Mouse (Mus musculus) stomach, embryonic 16.5 days (tissue): ENCODE measurements around the gene G3bp2. TPM values are rescaled to one million over a fixed set of nuclear protein-coding genes. Genes with fewer than 3 reads are reported as not detected.

Experiments
- ATAC-seq: fragments of 200-750 bp; cut with Nextera tagmentation; 2 replicates; pipeline ENCODE4 v1.8.0; 2017; ENCODE audit warnings: moderate number of reproducible peaks, moderate TSS enrichment; ENCODE audit not compliant: insufficient read depth, low FRiP score
- H3K27ac ChIP-seq: fragments of 300-500 bp; sonication (generic); 2 replicates; pipeline ENCODE4 v1.5.1; 2014; ENCODE audit warnings: low read length
- H3K27me3 ChIP-seq: fragments of 300-500 bp; sonication (generic); 2 replicates; pipeline ENCODE4 v1.6.1; 2014; ENCODE audit warnings: low read length, control low read depth, mixed read lengths; ENCODE audit not compliant: control insufficient read depth, insufficient read depth
- H3K36me3 ChIP-seq: fragments of 300-500 bp; sonication (generic); 2 replicates; pipeline ENCODE4 v1.6.1; 2014; ENCODE audit warnings: low read length; ENCODE audit not compliant: control insufficient read depth, insufficient read depth
- H3K4me1 ChIP-seq: fragments of 300-500 bp; sonication (generic); 2 replicates; pipeline ENCODE4 v1.6.1; 2014; ENCODE audit warnings: low read length, control low read depth, mixed read lengths; ENCODE audit not compliant: control insufficient read depth, insufficient read depth
- H3K4me2 ChIP-seq: fragments of 300-500 bp; sonication (generic); 2 replicates; pipeline ENCODE4 v1.6.1; 2014; ENCODE audit warnings: low read depth, low read length, mixed read lengths
- H3K4me3 ChIP-seq: fragments of 300-500 bp; sonication (generic); replicated peaks from 2 replicates; pipeline ENCODE4 v1.5.1; 2014; ENCODE audit warnings: mild to moderate bottlenecking, low read length
- H3K9ac ChIP-seq: fragments of 300-500 bp; sonication (generic); 2 replicates; pipeline ENCODE4 v1.6.1; 2014; ENCODE audit warnings: low read length
- H3K9me3 ChIP-seq: fragments of 300-500 bp; sonication (generic); replicated peaks from 2 replicates; pipeline ENCODE4 v1.6.1; 2016; ENCODE audit warnings: low read length, control low read depth; ENCODE audit not compliant: control insufficient read depth
- WGBS: fragments of 180-500 bp; shearing (Covaris S2); extraction: QIAGEN DNeasy Blood & Tissue Kit; methylation state at CpG from one replicate; pipeline ENCODE4 v1.1.7; 2014; 5-methylcytosine and 5-hydroxymethylcytosine counted together
- polyA plus RNA-seq: library from polyadenylated mRNA; unstranded; fragments of >200 nt; fragmentation: Nextera tagmentation; extraction: Ambion mirVana; gene quantifications from 2 replicates; pipeline ENCODE4 v1.2.1, GENCODE M21; 2015

The G3bp2 gene
- polyA plus RNA-seq, 1 experiment from 2014 or later: 146 TPM

- Histone ChIP-seq H3K4me1 (peaks cover 10% of the 10 kb centered on the region), H3K36me3 (no peaks in the 10 kb centered on the region), H3K9ac (no peak overlapping the region), H3K4me3 (no peak overlapping the region), H3K27me3 (no peaks in the 10 kb centered on the region), H3K4me2 (no peak overlapping the region), H3K27ac (no peak overlapping the region), H3K9me3 (no peaks in the 10 kb centered on the region)
- ATAC-seq: no peak
- 80% methylated on average over 1 of the region's 1 CpGs for WGBS
Measured at GRCm38 (mm10) chr5:92076273-92076672, 7.2 kb downstream of the G3bp2 start.

- Histone ChIP-seq H3K4me2 (no peak overlapping the region), H3K4me3 (no peak overlapping the region), H3K9ac (no peak overlapping the region), H3K27me3 (no peaks in the 10 kb centered on the region), H3K4me1 (no peaks in the 10 kb centered on the region; the same call in 1 of the 2 replicates), H3K36me3 (peaks cover 4% of the 10 kb centered on the region; the same call in 1 of the 2 replicates), H3K27ac (no peak overlapping the region), H3K9me3 (no peaks in the 10 kb centered on the region)
- WGBS: 85% methylated on average over 14 of the region's 14 CpGs
- no peak for ATAC-seq
Measured at GRCm38 (mm10) chr5:92074061-92074460, 9.5 kb downstream of the G3bp2 start.

GRCm38 (mm10) chr5:92063192-92063591 is 20.3 kb downstream of the G3bp2 start:
- no peak overlapping the region for H3K4me3 ChIP-seq
- no peaks in the 10 kb centered on the region for H3K27me3 ChIP-seq
- peaks cover 32% of the 10 kb centered on the region; the same call in 1 of the 2 replicates for H3K36me3 ChIP-seq
- H3K4me1 ChIP-seq: no peaks in the 10 kb centered on the region
- 95% methylated on average over 2 of the region's 2 CpGs for WGBS
- no peak overlapping the region for H3K4me2 ChIP-seq
- no peaks in the 10 kb centered on the region for H3K9me3 ChIP-seq
- H3K27ac ChIP-seq: no peak overlapping the region
- no peak for ATAC-seq
- H3K9ac ChIP-seq: no peak overlapping the region

- no peak overlapping the region for H3K4me3 ChIP-seq
- ATAC-seq: no peak
- no peaks in the 10 kb centered on the region for H3K27me3 ChIP-seq
- 89% methylated on average over 6 of the region's 6 CpGs for WGBS
- no peak overlapping the region for H3K27ac ChIP-seq
- H3K9ac ChIP-seq: no peak overlapping the region
- H3K4me2 ChIP-seq: no peak overlapping the region
- 0 out of 2 replicates have a peak, but pooled peaks cover 7% of the 10 kb centered on the region for H3K36me3 ChIP-seq
- no peaks in the 10 kb centered on the region for H3K9me3 ChIP-seq
- no peaks in the 10 kb centered on the region for H3K4me1 ChIP-seq
Measured at GRCm38 (mm10) chr5:92052866-92053265, 30.7 kb downstream of the G3bp2 start.

GRCm38 (mm10) chr5:92050419-92050818 is 33.1 kb downstream of the G3bp2 start:
- 0 out of 2 replicates have a peak, but pooled peaks cover 3% of the 10 kb centered on the region for H3K36me3 ChIP-seq
- 87% methylated on average over 3 of the region's 3 CpGs for WGBS
- H3K9ac ChIP-seq: no peak overlapping the region
- no peak overlapping the region for H3K27ac ChIP-seq
- H3K9me3 ChIP-seq: no peaks in the 10 kb centered on the region
- no peaks in the 10 kb centered on the region for H3K4me1 ChIP-seq
- ATAC-seq: no peak
- no peaks in the 10 kb centered on the region for H3K27me3 ChIP-seq
- H3K4me2 ChIP-seq: no peak overlapping the region
- no peak overlapping the region for H3K4me3 ChIP-seq

GRCm38 (mm10) chr5:92043783-92044182 is 39.7 kb downstream of the G3bp2 start, which contains the start of gene Cdkl2:
Cdkl2 (minus strand) TSS chr5:92043883.
- H3K36me3 ChIP-seq: no peaks in the 10 kb centered on the region
- H3K27me3 ChIP-seq: no peaks in the 10 kb centered on the region
- peak within 1 kb of the TSS; percentile 94 for H3K4me2 ChIP-seq
- peak within 1 kb of the TSS; percentile 83 for H3K27ac ChIP-seq
- peak within 1 kb of the TSS; percentile 83 for H3K9ac ChIP-seq
- H3K4me1 ChIP-seq: no peaks in the 10 kb centered on the region
- no peaks in the 10 kb centered on the region for H3K9me3 ChIP-seq
- 78% methylated on average over 4 of the region's 4 CpGs for WGBS
- ATAC-seq: no peak
- peak within 1 kb of the TSS; percentile 83 for H3K4me3 ChIP-seq

- WGBS: under 1% methylated on average over 68 of the region's 68 CpGs
- Histone ChIP-seq H3K4me3 (peak overlapping the region; percentile 83), H3K36me3 (no peaks in the 10 kb centered on the region), H3K4me2 (peak overlapping the region; percentile 94), H3K4me1 (no peaks in the 10 kb centered on the region), H3K27me3 (no peaks in the 10 kb centered on the region), H3K9ac (peak overlapping the region; percentile 83), H3K9me3 (no peaks in the 10 kb centered on the region), H3K27ac (peak overlapping the region; percentile 83)
- peak; percentile 99 for ATAC-seq
Measured at GRCm38 (mm10) chr5:92042377-92043348, 40.9 kb downstream of the G3bp2 start.

GRCm38 (mm10) chr5:92019960-92020359 is 63.6 kb downstream of the G3bp2 start:
- no peaks in the 10 kb centered on the region for H3K36me3 ChIP-seq
- no peak for ATAC-seq
- no peaks in the 10 kb centered on the region for H3K9me3 ChIP-seq
- no peaks in the 10 kb centered on the region for H3K27me3 ChIP-seq
- no peak overlapping the region for H3K9ac ChIP-seq
- H3K4me3 ChIP-seq: no peak overlapping the region
- no peaks in the 10 kb centered on the region for H3K4me1 ChIP-seq
- H3K4me2 ChIP-seq: no peak overlapping the region
- H3K27ac ChIP-seq: no peak overlapping the region
- WGBS: 49% methylated on average over 2 of the region's 2 CpGs

- Histone ChIP-seq H3K4me2 (no peak overlapping the region), H3K27me3 (no peaks in the 10 kb centered on the region), H3K9me3 (no peaks in the 10 kb centered on the region), H3K9ac (no peak overlapping the region), H3K4me1 (no peaks in the 10 kb centered on the region), H3K27ac (no peak overlapping the region), H3K36me3 (no peaks in the 10 kb centered on the region), H3K4me3 (no peak overlapping the region)
- WGBS: 51% methylated on average over 7 of the region's 7 CpGs
- ATAC-seq: no peak
Measured at GRCm38 (mm10) chr5:92011756-92012155, 71.8 kb downstream of the G3bp2 start.
